Mouse (Mus musculus) layer of hippocampus, postnatal 14 days (tissue): ENCODE results near the gene Mtss1l. TPM values are rescaled to one million over a fixed set of nuclear protein-coding genes. Genes with fewer than 3 reads are reported as not detected.

Source experiments
- DNase-seq, 2 experiments: peaks; one replicate each; pipeline ENCODE4 v3.0.0; 2021 to 2022; ENCODE audit warnings: low spot score in 2 of 2, mixed read lengths in 1 of 2
- long read RNA-seq, 2 experiments: library from polyadenylated mRNA; stranded (forward); transcript quantifications; one replicate each; pipeline ENCODE4 v2.0.0; 2021
- total RNA-seq, 2 experiments: library from RNA; stranded (reverse); gene quantifications; 2 replicates each; pipeline ENCODE4 v1.2.3; 2021

The Mtss1l gene
- total RNA-seq = 100 to 1,000 TPM; 220 to 233 TPM
- long read RNA-seq, experiment 1, full-length matches to known transcripts = 7 of 112 reads
- long read RNA-seq, experiment 1, partial matches to known transcripts = 91 of 112 reads
- long read RNA-seq, experiment 1, other reads (novel, unspliced or antisense) = 14 of 112 reads
- long read RNA-seq, experiment 2, full-length matches to known transcripts = 9 of 85 reads
- long read RNA-seq, experiment 2, partial matches to known transcripts = 60 of 85 reads
- long read RNA-seq, experiment 2, other reads (novel, unspliced or antisense) = 16 of 85 reads

GRCm38 (mm10) chr8:110720685-110721598 lies at the start of gene Mtss1l:
Mtss1l (plus strand) TSS chr8:110721476.
- peak in 1 of 2 experiments; percentile 86 for DNase-seq

GRCm38 (mm10) chr8:110672133-110672532 lies 49.1 kb upstream of the Mtss1l start:
- DNase-seq = no peak

- DNase-seq = no peak
These were observed 48.1 kb upstream of the Mtss1l start for GRCm38 (mm10) chr8:110673168-110673567.

- no peak for DNase-seq
These were observed 46.7 kb upstream of the Mtss1l start for GRCm38 (mm10) chr8:110674589-110674988.

GRCm38 (mm10) chr8:110676702-110677101 lies 44.6 kb upstream of the Mtss1l start:
- no peak for DNase-seq

GRCm38 (mm10) chr8:110677174-110677660 lies 44.1 kb upstream of the Mtss1l start:
- DNase-seq = no peak

- DNase-seq = no peak
These were observed 42.3 kb upstream of the Mtss1l start for GRCm38 (mm10) chr8:110678989-110679388.

- DNase-seq = peak; percentile 63 to 83
These were observed 33.5 kb upstream of the Mtss1l start for GRCm38 (mm10) chr8:110687726-110688125.

- no peak for DNase-seq
These were observed 31.3 kb upstream of the Mtss1l start for GRCm38 (mm10) chr8:110689961-110690360.

- no peak for DNase-seq
These were observed 27.1 kb upstream of the Mtss1l start for GRCm38 (mm10) chr8:110694226-110694625.

GRCm38 (mm10) chr8:110694826-110695225 lies 26.4 kb upstream of the Mtss1l start:
- no peak for DNase-seq

GRCm38 (mm10) chr8:110695431-110695830 lies 25.8 kb upstream of the Mtss1l start:
- no peak for DNase-seq

- no peak for DNase-seq
These were observed 25.2 kb upstream of the Mtss1l start for GRCm38 (mm10) chr8:110696051-110696450.

- no peak for DNase-seq
These were observed 23.7 kb upstream of the Mtss1l start for GRCm38 (mm10) chr8:110697571-110697970.

- no peak for DNase-seq
These were observed 23.2 kb upstream of the Mtss1l start for GRCm38 (mm10) chr8:110698098-110698497.

- no peak for DNase-seq
These were observed 21.8 kb upstream of the Mtss1l start for GRCm38 (mm10) chr8:110699501-110699900.

- no peak for DNase-seq
These were observed 20.7 kb upstream of the Mtss1l start for GRCm38 (mm10) chr8:110700561-110700960.

- DNase-seq = no peak
These were observed 18.4 kb upstream of the Mtss1l start for GRCm38 (mm10) chr8:110702636-110703459.

GRCm38 (mm10) chr8:110703460-110704061 lies 17.7 kb upstream of the Mtss1l start:
- no peak for DNase-seq

- no peak for DNase-seq
These were observed 17.2 kb upstream of the Mtss1l start for GRCm38 (mm10) chr8:110704103-110704502.
